Mouse (Mus musculus) forebrain, embryonic 16.5 days (tissue): ENCODE data around the gene Ppp5c. TPM values are rescaled to one million over a fixed set of nuclear protein-coding genes. Genes with fewer than 3 reads are reported as not detected.

Source experiments
- ATAC-seq: fragments of 200-750 bp; cut with Nextera tagmentation; 2 replicates; pipeline ENCODE4 v1.8.0; 2017; ENCODE audit warnings: mild to moderate bottlenecking, moderate library complexity
- H3K27ac ChIP-seq: fragments of 300-500 bp; sonication (generic); 2 replicates; pipeline ENCODE4 v1.5.1; 2014; ENCODE audit warnings: low read length, control low read depth
- H3K27me3 ChIP-seq: fragments of 300-500 bp; sonication (generic); replicated peaks from 2 replicates; pipeline ENCODE4 v1.6.1; 2014; ENCODE audit warnings: low read length; ENCODE audit not compliant: control insufficient read depth, insufficient read depth
- H3K36me3 ChIP-seq: fragments of 300-500 bp; sonication (generic); 2 replicates; pipeline ENCODE4 v1.6.1; 2014; ENCODE audit not compliant: control insufficient read depth, insufficient read depth
- H3K4me1 ChIP-seq: fragments of 300-500 bp; sonication (generic); replicated peaks from 2 replicates; pipeline ENCODE4 v1.6.1; 2014; ENCODE audit warnings: low read length; ENCODE audit not compliant: control insufficient read depth, insufficient read depth
- H3K4me2 ChIP-seq: fragments of 300-500 bp; sonication (generic); 2 replicates; pipeline ENCODE4 v1.6.1; 2014; ENCODE audit warnings: mild to moderate bottlenecking, low read length, control low read depth
- H3K4me3 ChIP-seq: fragments of 300-500 bp; sonication (generic); replicated peaks from 2 replicates; pipeline ENCODE4 v1.5.1; 2014; ENCODE audit warnings: mild to moderate bottlenecking, low read length, control low read depth
- H3K9ac ChIP-seq: fragments of 300-500 bp; sonication (generic); replicated peaks from 2 replicates; pipeline ENCODE4 v1.6.1; 2014; ENCODE audit warnings: low read depth, low read length, control low read depth
- H3K9me3 ChIP-seq: fragments of 300-500 bp; sonication (generic); 2 replicates; pipeline ENCODE4 v1.6.1; 2016; ENCODE audit warnings: low read length; ENCODE audit not compliant: control insufficient read depth
- WGBS: fragments of 180-500 bp; shearing (Covaris S2); extraction: QIAGEN DNeasy Blood & Tissue Kit; methylation state at CpG from one replicate; pipeline ENCODE4 v1.1.7; 2014; 5-methylcytosine and 5-hydroxymethylcytosine counted together
- polyA plus RNA-seq: library from polyadenylated mRNA; unstranded; fragments of >200 nt; fragmentation: Nextera tagmentation; extraction: Ambion mirVana; gene quantifications from 2 replicates; pipeline ENCODE4 v1.2.1, GENCODE M21; 2015

Gene Ppp5c
- polyA plus RNA-seq, 1 experiment from 2014 or later = 121 TPM

DNA sequence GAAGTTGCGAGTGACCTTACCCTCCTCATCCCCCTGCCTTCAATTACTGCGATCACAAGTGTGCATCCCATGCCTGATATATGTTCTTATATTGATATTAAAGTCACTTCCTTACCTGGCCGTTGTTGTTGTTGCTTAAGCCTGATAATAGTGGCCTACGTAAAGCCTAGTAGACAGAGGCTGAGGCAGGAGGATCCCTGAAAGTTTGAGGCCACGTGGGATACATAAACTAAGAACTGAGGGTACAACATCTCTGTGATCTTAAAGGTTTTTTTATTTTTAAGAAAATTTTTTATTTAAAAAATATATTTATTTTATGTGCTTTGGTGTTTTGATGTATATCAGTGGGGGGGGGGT lies 35.3 kb downstream of the Ppp5c start, which contains the start of gene Ccdc8:
Gene Ccdc8 (plus strand): TSS at position 258 of the 357 bp plus-strand sequence.
- H3K9ac ChIP-seq = peak within 1 kb of the TSS; percentile 52; the same call in 1 of the 2 replicates

DNA sequence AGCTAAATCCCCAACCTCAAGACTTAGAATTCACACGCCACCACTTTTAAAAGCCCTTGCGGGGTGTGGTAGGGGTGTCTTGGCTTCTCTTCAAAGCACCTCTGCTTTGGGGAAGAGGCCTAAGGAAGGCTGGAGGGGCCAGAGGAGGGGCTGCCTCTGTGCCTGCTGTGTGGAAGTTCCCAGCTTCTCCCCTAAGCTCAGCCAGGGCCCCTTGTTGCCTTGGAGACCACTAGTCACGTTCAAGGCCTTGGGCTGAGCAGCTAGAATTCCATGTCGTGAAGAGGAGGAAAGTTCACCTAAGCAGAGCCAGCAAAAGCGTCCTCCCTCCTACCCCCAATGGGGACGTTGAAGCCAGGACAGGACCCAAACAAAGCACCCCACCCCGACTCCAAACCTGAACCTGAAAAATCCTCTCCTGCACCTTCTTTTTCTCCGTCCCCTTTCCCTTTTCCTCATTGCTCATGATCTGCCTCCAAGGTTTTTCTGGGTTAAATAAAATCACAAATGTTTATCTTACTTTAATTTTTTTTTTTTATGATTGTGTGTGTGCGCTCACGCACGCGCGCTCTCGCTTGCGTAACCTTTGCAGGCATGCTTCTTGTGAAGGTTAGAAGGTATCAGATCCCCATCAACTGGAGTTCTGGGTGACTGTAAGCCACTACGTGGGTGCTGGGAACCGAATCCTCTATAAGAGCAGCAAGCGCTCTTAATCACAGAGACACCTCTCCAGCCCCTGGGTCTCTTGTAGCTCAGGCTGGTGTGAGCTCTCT lies 35.9 kb downstream of the Ppp5c start:
- no peaks in the 10 kb centered on the region for H3K27me3 ChIP-seq
- ATAC-seq = peak; percentile 57
- peaks cover 44% of the 10 kb centered on the region for H3K4me1 ChIP-seq
- H3K36me3 ChIP-seq = no peaks in the 10 kb centered on the region
- no peak overlapping the region for H3K4me2 ChIP-seq
- no peaks in the 10 kb centered on the region for H3K9me3 ChIP-seq
- H3K27ac ChIP-seq = peak overlapping the region; percentile 5; the same call in 1 of the 2 replicates
- WGBS = 50% methylated on average over 18 of the region's 18 CpGs
- no peak overlapping the region for H3K4me3 ChIP-seq
- no peak overlapping the region for H3K9ac ChIP-seq

More for the DNA sequence above, 35.3 kb downstream of the Ppp5c start, which contains the start of gene Ccdc8:
- H3K4me2 ChIP-seq = peak within 1 kb of the TSS; percentile 48
- no peaks in the 10 kb centered on the region for H3K36me3 ChIP-seq
- H3K4me3 ChIP-seq = no peak within 1 kb of the TSS
- no peaks in the 10 kb centered on the region for H3K9me3 ChIP-seq
- no peaks in the 10 kb centered on the region for H3K27me3 ChIP-seq
- H3K27ac ChIP-seq = peak within 1 kb of the TSS; percentile 5; the same call in 1 of the 2 replicates
- H3K4me1 ChIP-seq = peaks cover 40% of the 10 kb centered on the region
- WGBS = 96% methylated on average over 5 of the region's 5 CpGs
- ATAC-seq = no peak

DNA sequence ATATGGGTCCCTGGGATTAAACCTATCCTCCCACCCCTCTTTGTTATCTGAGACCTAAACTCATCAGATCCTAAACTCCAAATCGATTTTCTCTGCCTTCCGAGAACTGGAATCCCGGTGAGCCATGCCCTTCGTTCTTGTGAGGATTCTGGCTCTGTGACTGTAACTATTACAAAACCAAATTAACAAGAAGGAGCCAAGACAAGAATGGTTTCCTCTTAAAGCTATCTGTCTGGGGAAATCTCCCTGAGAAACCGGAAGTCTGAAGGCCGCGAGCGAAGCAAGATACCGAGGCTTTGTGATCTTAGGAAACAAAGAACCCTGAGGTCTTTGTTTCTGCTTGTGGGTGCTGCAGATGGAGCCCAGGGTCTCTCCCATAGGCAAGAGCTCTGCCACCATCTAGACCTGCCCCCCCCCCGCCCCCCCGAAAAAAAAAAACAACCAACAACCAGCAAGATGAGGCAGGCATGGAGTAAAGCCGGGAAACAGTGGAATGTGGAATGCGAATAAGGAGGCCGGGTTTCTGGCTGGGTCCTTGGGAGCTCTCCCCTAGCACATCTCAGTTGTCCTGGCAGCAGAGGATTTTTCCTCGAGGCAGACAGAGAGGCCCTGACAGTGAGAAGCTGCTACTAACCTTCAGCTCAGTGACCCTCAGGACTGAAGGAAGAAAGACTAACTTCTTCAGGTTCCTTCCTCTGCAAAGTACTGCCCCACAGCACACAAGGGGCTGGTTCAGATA lies 37.5 kb downstream of the Ppp5c start:
- H3K27me3 ChIP-seq = no peaks in the 10 kb centered on the region
- H3K4me1 ChIP-seq = peaks cover 43% of the 10 kb centered on the region

GRCm38 (mm10) chr7:16988405-16988804 lies 39.3 kb downstream of the Ppp5c start:
- no peaks in the 10 kb centered on the region for H3K9me3 ChIP-seq
- H3K27ac ChIP-seq = peak overlapping the region; percentile 24
- 23% methylated on average over 3 of the region's 3 CpGs for WGBS
- peaks cover 39% of the 10 kb centered on the region for H3K4me1 ChIP-seq
- no peaks in the 10 kb centered on the region for H3K36me3 ChIP-seq
- H3K9ac ChIP-seq = no peak overlapping the region
- no peak overlapping the region for H3K4me2 ChIP-seq
- ATAC-seq = no peak
- H3K4me3 ChIP-seq = no peak overlapping the region
- no peaks in the 10 kb centered on the region for H3K27me3 ChIP-seq

More for the DNA sequence above, 37.5 kb downstream of the Ppp5c start:
- Histone ChIP-seq H3K4me2 (no peak overlapping the region), H3K27ac (peak overlapping the region; percentile 15; the same call in 1 of the 2 replicates), H3K4me3 (no peak overlapping the region), H3K9me3 (no peaks in the 10 kb centered on the region), H3K9ac (no peak overlapping the region), H3K36me3 (no peaks in the 10 kb centered on the region)
- WGBS = 27% methylated on average over 15 of the region's 15 CpGs
- ATAC-seq = no peak

- peaks cover 46% of the 10 kb centered on the region for H3K4me1 ChIP-seq
- no peak overlapping the region for H3K9ac ChIP-seq
- WGBS = 22% methylated on average over 7 of the region's 7 CpGs
- H3K36me3 ChIP-seq = no peaks in the 10 kb centered on the region
- no peaks in the 10 kb centered on the region for H3K9me3 ChIP-seq
- H3K4me2 ChIP-seq = no peak overlapping the region
- peak overlapping the region; percentile 24 for H3K27ac ChIP-seq
- no peak overlapping the region for H3K4me3 ChIP-seq
- peak; percentile 34; the same call in 1 of the 2 replicates for ATAC-seq
- no peaks in the 10 kb centered on the region for H3K27me3 ChIP-seq
Observed at GRCm38 (mm10) chr7:16987541-16988149, 40.1 kb downstream of the Ppp5c start.

GRCm38 (mm10) chr7:16982859-16983568 lies 44.7 kb downstream of the Ppp5c start, which contains the start of gene Gm42372:
Gene Gm42372 (plus strand): TSS chr7:16983086.
- H3K9me3 ChIP-seq = no peaks in the 10 kb centered on the region
- ATAC-seq = peak; percentile 72
- no peaks in the 10 kb centered on the region for H3K36me3 ChIP-seq
- no peaks in the 10 kb centered on the region for H3K27me3 ChIP-seq
- H3K27ac ChIP-seq = peak within 1 kb of the TSS; percentile 49
- peak within 1 kb of the TSS; percentile 69 for H3K4me2 ChIP-seq
- peak within 1 kb of the TSS; percentile 52 for H3K4me3 ChIP-seq
- peak within 1 kb of the TSS; percentile 68 for H3K9ac ChIP-seq
- WGBS = 19% methylated on average over 26 of the region's 26 CpGs
- peaks cover 37% of the 10 kb centered on the region for H3K4me1 ChIP-seq

- WGBS = 4% methylated on average over 11 of the region's 12 CpGs
- Histone ChIP-seq H3K4me2 (peak overlapping the region; percentile 47), H3K9ac (peak overlapping the region; percentile 45; the same call in 1 of the 2 replicates), H3K9me3 (no peaks in the 10 kb centered on the region), H3K36me3 (no peaks in the 10 kb centered on the region), H3K27me3 (no peaks in the 10 kb centered on the region), H3K27ac (peak overlapping the region; percentile 72), H3K4me3 (peak overlapping the region; percentile 20), H3K4me1 (peaks cover 27% of the 10 kb centered on the region)
- peak; percentile 22; the same call in 1 of the 2 replicates for ATAC-seq
Observed at GRCm38 (mm10) chr7:16980348-16980747, 47.4 kb downstream of the Ppp5c start.

GRCm38 (mm10) chr7:16978593-16978992 lies 49.1 kb downstream of the Ppp5c start:
- WGBS = 88% methylated on average over 3 of the region's 3 CpGs
- H3K36me3 ChIP-seq = no peaks in the 10 kb centered on the region
- no peaks in the 10 kb centered on the region for H3K9me3 ChIP-seq
- no peak for ATAC-seq
- H3K9ac ChIP-seq = no peak overlapping the region
- peaks cover 19% of the 10 kb centered on the region for H3K4me1 ChIP-seq
- no peak overlapping the region for H3K27ac ChIP-seq
- H3K4me2 ChIP-seq = no peak overlapping the region
- H3K27me3 ChIP-seq = no peaks in the 10 kb centered on the region
- no peak overlapping the region for H3K4me3 ChIP-seq
